Mouse (Mus musculus) C2C12 (cell line): ENCODE data around the gene Cbfb.

Experiments
- CEBPB ChIP-seq: IDR thresholded peaks from one replicate; pipeline ENCODE4 v1.6.1; 2011; ENCODE audit warnings: low read depth, mild to moderate bottlenecking, control low read depth, moderate library complexity
- CTCF ChIP-seq: IDR thresholded peaks from one replicate; pipeline ENCODE4 v1.5.1; 2011; ENCODE audit not compliant: control insufficient read depth, insufficient read depth, insufficient read length
- MAX ChIP-seq: IDR thresholded peaks from one replicate; pipeline ENCODE4 v1.6.1; 2011; ENCODE audit warnings: mild to moderate bottlenecking, control low read depth
- MYOG ChIP-seq: IDR thresholded peaks from one replicate; pipeline ENCODE4 v1.6.1; 2011; ENCODE audit not compliant: control insufficient read depth, insufficient read length; ENCODE audit errors: extremely low read depth
- USF1 ChIP-seq: IDR thresholded peaks from one replicate; pipeline ENCODE4 v1.6.1; 2011; ENCODE audit warnings: low read depth, mild to moderate bottlenecking, control low read depth, moderate library complexity

DNA sequence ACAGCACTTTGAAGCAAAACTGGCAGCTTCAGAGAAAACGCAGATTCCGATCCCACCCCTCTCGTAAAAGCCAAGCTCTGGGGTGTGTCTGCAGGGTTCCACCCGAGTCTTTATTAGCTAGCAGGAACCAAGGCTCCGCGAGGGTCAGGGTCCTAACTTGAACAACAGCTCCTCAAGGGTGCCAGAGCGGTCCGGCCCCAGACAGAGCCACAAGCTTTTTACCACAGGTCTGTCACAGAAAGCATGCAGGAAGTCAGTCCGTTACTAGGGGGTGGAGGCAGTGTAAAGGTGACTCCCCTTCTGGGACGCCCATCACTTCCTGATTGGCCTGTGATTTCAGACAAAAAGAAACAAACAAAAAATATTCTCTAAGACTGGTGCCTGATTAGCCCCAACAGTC lies 94.7 kb downstream of the Cbfb start:
- TF ChIP-seq CTCF = no peak
- no peak for TF ChIP-seq CEBPB
- no peak for TF ChIP-seq USF1
- TF ChIP-seq MAX = no peak
- TF ChIP-seq MYOG = no peak
